ENCODE assay signal across 1 mouse cellular context in the genomic region with DNA sequence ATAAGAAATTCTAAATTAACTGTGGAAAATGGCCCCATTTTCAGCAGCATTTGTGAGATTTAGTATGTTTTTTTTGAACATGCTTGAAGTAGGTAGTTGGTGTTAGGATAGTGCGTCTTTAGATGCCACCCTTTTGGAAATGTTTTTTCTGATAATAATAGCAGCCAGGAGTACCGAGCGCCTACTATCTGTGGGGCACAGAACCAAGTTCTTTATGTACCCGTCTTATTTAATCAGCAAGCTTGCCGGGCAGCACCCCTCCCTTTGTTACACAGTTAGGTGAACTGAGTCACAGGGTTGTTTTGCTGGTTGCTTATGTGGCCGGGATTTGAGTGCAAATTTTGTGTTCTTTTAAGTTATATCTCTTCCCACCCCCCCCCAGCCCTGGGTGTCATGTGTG.
TF ChIP-seq lines count a peak whose summit lies in the region.

No protein-coding gene starts in this region.

TF ChIP-seq in CH12.LX, 34 proteins besides CTCF, POLR2A, EP300 and RAD21:
- TF ChIP-seq CHD1 (IDR thresholded peaks at IDR 0.05; ENCODE audit: low read depth, low read length) (0 out of 2 replicates have a peak, but pooled peaks have one; percentile 14), MAX (IDR thresholded peaks at IDR 0.05; ENCODE audit: low read length) (no peak)
